Mouse (Mus musculus): ENCODE data around the gene Zbtb9.
"Not testable (repeated sequence)": the region's sequence is repeated elsewhere in the genome, so short reads cannot be mapped to it uniquely, and the experiment has no call there.

Zbtb9 gene

GRCm38 (mm10) chr17:26972703-26973574 is at the start of gene Zbtb9:
Gene Zbtb9 (plus strand): TSS chr17:26973167.
- DNase-seq (ENCODE audit: low spot score) = peak; percentile 97

GRCm38 (mm10) chr17:26925414-26925813 is 47.6 kb upstream of the Zbtb9 start:
- DNase-seq (ENCODE audit: low spot score) = not testable (repeated sequence)

GRCm38 (mm10) chr17:26931795-26932194 is 41.2 kb upstream of the Zbtb9 start:
- peak; percentile 56 for DNase-seq (ENCODE audit: low spot score)

- peak; percentile 99 for DNase-seq (ENCODE audit: low spot score)
Measured at GRCm38 (mm10) chr17:26932839-26933398, 40.0 kb upstream of the Zbtb9 start, which contains the start of gene Phf1. Gene Phf1 (plus strand): TSS chr17:26933052.

GRCm38 (mm10) chr17:26933419-26933818 is 39.5 kb upstream of the Zbtb9 start:
- no peak for DNase-seq (ENCODE audit: low spot score)

GRCm38 (mm10) chr17:26933885-26934827 is 38.8 kb upstream of the Zbtb9 start:
- DNase-seq (ENCODE audit: low spot score) = no peak

GRCm38 (mm10) chr17:26935027-26935426 is 37.9 kb upstream of the Zbtb9 start:
- DNase-seq (ENCODE audit: low spot score) = no peak

- DNase-seq (ENCODE audit: low spot score) = no peak
Measured at GRCm38 (mm10) chr17:26936453-26936852, 36.5 kb upstream of the Zbtb9 start.

GRCm38 (mm10) chr17:26936921-26937695 is 35.9 kb upstream of the Zbtb9 start:
- DNase-seq (ENCODE audit: low spot score) = no peak

- DNase-seq (ENCODE audit: low spot score) = no peak
Measured at GRCm38 (mm10) chr17:26937883-26938695, 34.9 kb upstream of the Zbtb9 start.

GRCm38 (mm10) chr17:26938731-26939130 is 34.2 kb upstream of the Zbtb9 start:
- DNase-seq (ENCODE audit: low spot score) = no peak

GRCm38 (mm10) chr17:26939178-26939972 is 33.6 kb upstream of the Zbtb9 start, which contains the start of gene Cuta:
Gene Cuta (minus strand): TSS chr17:26939569.
- peak; percentile 99 for DNase-seq (ENCODE audit: low spot score)

- DNase-seq (ENCODE audit: low spot score) = no peak
Measured at GRCm38 (mm10) chr17:26939973-26940300, 33.0 kb upstream of the Zbtb9 start.

- DNase-seq (ENCODE audit: low spot score) = peak; percentile 41
Measured at GRCm38 (mm10) chr17:26941031-26941789, 31.8 kb upstream of the Zbtb9 start, which contains the start of gene Syngap1. Gene Syngap1 (plus strand): TSS chr17:26941253.

GRCm38 (mm10) chr17:26941841-26942570 is 31.0 kb upstream of the Zbtb9 start:
- no peak for DNase-seq (ENCODE audit: low spot score)

GRCm38 (mm10) chr17:26945824-26946495 is 27.0 kb upstream of the Zbtb9 start:
- no peak for DNase-seq (ENCODE audit: low spot score)

- peak; percentile 81 for DNase-seq (ENCODE audit: low spot score)
Measured at GRCm38 (mm10) chr17:26946567-26946966, 26.4 kb upstream of the Zbtb9 start.
